In genomic region chr5:113079783-113080182, GRCm38 (mm10) we compare ENCODE assay signal across 8 mouse cellular contexts. TPM values are rescaled to one million over a fixed set of nuclear protein-coding genes. Genes with fewer than 3 reads are reported as not detected.
A peak's percentile ranks its signal among the peaks of the same experiment; 100 is the strongest.
DNase-seq lines count a peak whose midpoint lies in the region; ATAC-seq lines count a peak whose summit lies in the region.
"Had no signal": no experiment of that assay in that cellular context is flagged by ENCODE, and none has a peak within 500 bp of the region (broad histone marks: within the 10 kb centered on the region; RNA-seq: fewer than 3 reads in every experiment).

No protein-coding gene starts in this region.

- no peak overlapping the region for H3K9ac ChIP-seq in embryonic facial prominence, embryonic 12.5 days
- no peak overlapping the region for H3K9ac ChIP-seq in hindbrain, embryonic 13.5 days
- no peak overlapping the region for H3K9ac ChIP-seq in midbrain, embryonic 13.5 days (replicated peaks)

- 0 out of 2 replicates have a peak, but pooled peaks cover 4% of the 10 kb centered on the region for H3K27me3 ChIP-seq in embryonic facial prominence, embryonic 12.5 days
- H3K27me3 ChIP-seq in hindbrain, embryonic 13.5 days = 0 out of 2 replicates have a peak, but pooled peaks cover 3% of the 10 kb centered on the region
- no peaks in the 10 kb centered on the region for H3K27me3 ChIP-seq in midbrain, embryonic 13.5 days

- no peaks in the 10 kb centered on the region for H3K9me3 ChIP-seq in embryonic facial prominence, embryonic 12.5 days
- H3K9me3 ChIP-seq in hindbrain, embryonic 13.5 days = no peaks in the 10 kb centered on the region
- H3K9me3 ChIP-seq in midbrain, embryonic 13.5 days = no peaks in the 10 kb centered on the region

- 21% methylated on average over 21 of the region's 21 CpGs for WGBS in embryonic facial prominence, embryonic 12.5 days
- WGBS in hindbrain, embryonic 13.5 days = 22% methylated on average over 21 of the region's 21 CpGs
- WGBS in midbrain, embryonic 13.5 days = 22% methylated on average over 21 of the region's 21 CpGs

- no peak overlapping the region for H3K4me3 ChIP-seq in embryonic facial prominence, embryonic 12.5 days
- H3K4me3 ChIP-seq in hindbrain, embryonic 13.5 days = no peak overlapping the region
- no peak overlapping the region for H3K4me3 ChIP-seq in midbrain, embryonic 13.5 days (replicated peaks)

- H3K27ac ChIP-seq in embryonic facial prominence, embryonic 12.5 days = no peak overlapping the region
- H3K27ac ChIP-seq in hindbrain, embryonic 13.5 days = no peak overlapping the region
- H3K27ac ChIP-seq in midbrain, embryonic 13.5 days = no peak overlapping the region
- H3K27ac ChIP-seq: macrophage had no signal

- no peak for ATAC-seq in embryonic facial prominence, embryonic 12.5 days (ENCODE audit: insufficient number of reproducible peaks, insufficient read depth, low FRiP score, low TSS enrichment)
- ATAC-seq in hindbrain, embryonic 13.5 days (ENCODE audit: low FRiP score) = no peak
- no peak for ATAC-seq in midbrain, embryonic 13.5 days
- ATAC-seq in erythroid progenitor cell, adult 5-6 weeks (replicated peaks; ENCODE audit: low FRiP score, poor library complexity, severe bottlenecking) = no peak

- peak overlapping the region; percentile 32 for H3K4me2 ChIP-seq in embryonic facial prominence, embryonic 12.5 days (replicated peaks)
- peak overlapping the region; percentile 19; the same call in 1 of the 2 replicates for H3K4me2 ChIP-seq in hindbrain, embryonic 13.5 days
- peak overlapping the region; percentile 19; the same call in 1 of the 2 replicates for H3K4me2 ChIP-seq in midbrain, embryonic 13.5 days (replicated peaks)

- no peaks in the 10 kb centered on the region for H3K4me1 ChIP-seq in embryonic facial prominence, embryonic 12.5 days
- peaks cover 4% of the 10 kb centered on the region for H3K4me1 ChIP-seq in hindbrain, embryonic 13.5 days (replicated peaks)
- 0 out of 2 replicates have a peak, but pooled peaks cover 7% of the 10 kb centered on the region for H3K4me1 ChIP-seq in midbrain, embryonic 13.5 days (replicated peaks)

- H3K36me3 ChIP-seq in embryonic facial prominence, embryonic 12.5 days = no peaks in the 10 kb centered on the region
- H3K36me3 ChIP-seq in hindbrain, embryonic 13.5 days = no peaks in the 10 kb centered on the region
- H3K36me3 ChIP-seq in midbrain, embryonic 13.5 days = no peaks in the 10 kb centered on the region

- DNase-seq in left cerebral cortex, adult 18-20 months (ENCODE audit: low spot score in 2 of 2) = peak; percentile 50 to 60
- DNase-seq in left cerebral cortex, adult 8-10 months (ENCODE audit: low spot score in 2 of 2) = no peak
- peak; percentile 46 for DNase-seq in brain, adult 2 months (ENCODE audit: low read depth, low spot score)

RNA-seq across cellular contexts. Expression of gene Crybb3, which starts 1.6 kb away (rescaled TPM):
- 1 to 10 TPM; 1.4 to 1.6 TPM for total RNA-seq in left cerebral cortex, adult 18-20 months (2021)
- 1 to 10 TPM in 1 of 4 experiments, under 1 TPM in 1, not detected in 2; 0.53 to 2.6 TPM for total RNA-seq in left cerebral cortex, adult 8-10 months (2022)
- 34.0 and 84.1 TPM in 2 replicates for polyA plus RNA-seq in embryonic facial prominence, embryonic 12.5 days (2016; fragmentation: Nextera tagmentation; extraction: Ambion mirVana)
- 0.31 and 0.68 TPM in 2 replicates for polyA plus RNA-seq in hindbrain, embryonic 13.5 days (2015; fragmentation: Nextera tagmentation; extraction: Ambion mirVana)
- polyA plus RNA-seq in midbrain, embryonic 13.5 days (2015; fragmentation: Nextera tagmentation; extraction: Ambion mirVana) = 0.27 and 0.42 TPM in 2 replicates
- total RNA-seq in erythroid progenitor cell, adult 5-6 weeks (2015; ENCODE audit: low replicate concordance) = not detected in 2 replicates
- total RNA-seq in erythroid progenitor cell, adult 5-6 weeks (2017; ENCODE audit: low replicate concordance) = not detected in 2 replicates
- polyA plus RNA-seq: macrophage had no signal

RNA-seq across cellular contexts. Expression of gene Crybb2, which starts 9.9 kb away (rescaled TPM):
- not detected for total RNA-seq in left cerebral cortex, adult 18-20 months (2021)
- total RNA-seq in left cerebral cortex, adult 8-10 months (2022) = not detected
- polyA plus RNA-seq in embryonic facial prominence, embryonic 12.5 days (2016; fragmentation: Nextera tagmentation; extraction: Ambion mirVana) = not detected in 2 replicates
- not detected in 2 replicates for polyA plus RNA-seq in hindbrain, embryonic 13.5 days (2015; fragmentation: Nextera tagmentation; extraction: Ambion mirVana)
- polyA plus RNA-seq in midbrain, embryonic 13.5 days (2015; fragmentation: Nextera tagmentation; extraction: Ambion mirVana) = not detected in 2 replicates
- not detected in 2 replicates for total RNA-seq in erythroid progenitor cell, adult 5-6 weeks (2015; ENCODE audit: low replicate concordance)
- total RNA-seq in erythroid progenitor cell, adult 5-6 weeks (2017; ENCODE audit: low replicate concordance) = 1.3 TPM in 1 of 2 replicates, not detected in the other
- polyA plus RNA-seq: macrophage had no signal

Comparison
In these comparisons a context has a peak if more than half of its experiments do, and no peak if none do; other contexts are left out.
1. DNase-seq: peak in left cerebral cortex, adult 18-20 months (2 of 2) and brain, adult 2 months (single experiment); none in left cerebral cortex, adult 8-10 months (0 of 2).
2. Peak in every context shown above with its lines, with median percentiles within 50 percentile points of each other: H3K4me2 ChIP-seq.